Mouse (Mus musculus) midbrain, embryonic 14.5 days (tissue): ENCODE measurements around the gene Uck2. TPM values are rescaled to one million over a fixed set of nuclear protein-coding genes. Genes with fewer than 3 reads are reported as not detected.

ENCODE experiments used
- ATAC-seq: fragments of 200-750 bp; cut with Nextera tagmentation; 2 replicates; pipeline ENCODE4 v1.8.0; 2017; ENCODE audit warnings: moderate number of reproducible peaks, moderate library complexity; ENCODE audit not compliant: low FRiP score, low TSS enrichment
- DNase-seq: peaks from one replicate; pipeline ENCODE4 v3.0.0-alpha.2; 2015
- H3K27ac ChIP-seq: fragments of 300-500 bp; sonication (generic); replicated peaks from 2 replicates; pipeline ENCODE4 v1.5.1; 2014; ENCODE audit warnings: mild to moderate bottlenecking, low read depth, low read length, moderate library complexity
- H3K27me3 ChIP-seq: fragments of 300-500 bp; sonication (generic); 2 replicates; pipeline ENCODE4 v1.6.1; 2014; ENCODE audit warnings: low read length, control low read depth, mixed read lengths; ENCODE audit not compliant: control insufficient read depth, insufficient read depth
- H3K36me3 ChIP-seq: fragments of 300-500 bp; sonication (generic); 2 replicates; pipeline ENCODE4 v1.6.1; 2014; ENCODE audit warnings: low read length, control low read depth; ENCODE audit not compliant: control insufficient read depth, insufficient read depth
- H3K4me1 ChIP-seq: fragments of 300-500 bp; sonication (generic); 2 replicates; pipeline ENCODE4 v1.6.1; 2014; ENCODE audit warnings: mild to moderate bottlenecking, antibody characterized with exemption, low read length, control low read depth; ENCODE audit not compliant: control insufficient read depth, insufficient read depth
- H3K4me2 ChIP-seq: fragments of 300-500 bp; sonication (generic); 2 replicates; pipeline ENCODE4 v1.6.1; 2014; ENCODE audit warnings: mild to moderate bottlenecking, low read length, moderate library complexity
- H3K4me3 ChIP-seq: fragments of 300-500 bp; sonication (generic); replicated peaks from 2 replicates; pipeline ENCODE4 v1.5.1; 2014; ENCODE audit warnings: low read depth, low read length
- H3K9ac ChIP-seq: fragments of 300-500 bp; sonication (generic); replicated peaks from 2 replicates; pipeline ENCODE4 v1.6.1; 2014; ENCODE audit warnings: mild to moderate bottlenecking, low read length, moderate library complexity
- H3K9me3 ChIP-seq: fragments of 300-500 bp; sonication (generic); 2 replicates; pipeline ENCODE4 v1.6.1; 2016; ENCODE audit warnings: low read length, control low read depth, mixed read lengths; ENCODE audit not compliant: control insufficient read depth
- WGBS: fragments of 180-500 bp; shearing (Covaris S2); extraction: QIAGEN DNeasy Blood & Tissue Kit; methylation state at CpG from one replicate; pipeline ENCODE4 v1.1.7; 2014; 5-methylcytosine and 5-hydroxymethylcytosine counted together
- polyA plus RNA-seq: library from polyadenylated mRNA; unstranded; fragments of >200 nt; fragmentation: Nextera tagmentation; extraction: Ambion mirVana; gene quantifications from 2 replicates; pipeline ENCODE4 v1.2.1, GENCODE M21; 2014

The Uck2 gene
- polyA plus RNA-seq, 1 experiment from 2014 or later: 54.1 TPM

DNA sequence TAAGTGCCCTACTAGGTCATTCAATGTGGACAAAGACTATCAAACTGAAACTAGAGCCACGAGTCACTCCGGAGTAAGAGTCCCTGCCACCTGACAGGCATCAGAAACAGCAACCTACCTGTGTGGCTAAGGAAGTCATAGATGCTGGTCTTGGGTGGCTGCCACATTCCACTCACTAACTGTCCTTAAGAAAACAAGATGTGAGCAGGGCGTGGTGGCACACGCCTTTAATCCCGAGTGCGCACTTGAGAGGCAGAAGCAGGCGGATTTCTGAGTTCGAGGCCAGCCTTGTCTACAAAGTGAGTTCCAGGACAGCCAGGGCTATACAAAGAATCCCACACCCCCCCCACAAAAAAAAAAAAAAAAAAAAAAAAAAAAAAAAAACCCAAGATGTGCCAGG is 35.2 kb downstream of the Uck2 start:
- no peaks in the 10 kb centered on the region for H3K36me3 ChIP-seq
- no peaks in the 10 kb centered on the region for H3K4me1 ChIP-seq
- no peak overlapping the region for H3K4me2 ChIP-seq
- no peak for DNase-seq
- WGBS: 93% methylated on average over 8 of the region's 8 CpGs
- H3K27me3 ChIP-seq: no peaks in the 10 kb centered on the region
- H3K9me3 ChIP-seq: no peaks in the 10 kb centered on the region
- ATAC-seq: no peak
- H3K27ac ChIP-seq: no peak overlapping the region
- no peak overlapping the region for H3K9ac ChIP-seq
- H3K4me3 ChIP-seq: no peak overlapping the region

DNA sequence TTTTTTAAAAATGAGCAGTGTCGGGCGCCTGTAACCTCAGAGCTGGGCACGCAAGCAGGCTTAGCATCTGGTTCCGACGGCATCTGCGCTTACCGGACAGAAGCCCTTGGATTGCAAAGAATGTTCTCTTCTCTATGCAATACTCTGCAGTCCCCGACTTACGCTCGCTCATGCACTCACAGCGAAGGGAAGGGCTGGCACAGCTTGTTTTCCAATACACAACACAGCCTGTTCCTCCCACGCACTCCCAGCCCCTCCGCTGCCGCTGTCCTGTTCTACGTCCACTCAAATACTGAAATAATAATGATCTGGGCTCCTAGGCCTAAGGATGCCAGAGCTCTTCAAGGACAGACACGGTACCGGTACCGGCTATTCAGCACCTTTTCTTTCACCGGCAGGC is 35.9 kb downstream of the Uck2 start:
- no peak overlapping the region for H3K9ac ChIP-seq
- H3K27me3 ChIP-seq: no peaks in the 10 kb centered on the region
- no peak overlapping the region for H3K4me2 ChIP-seq
- WGBS: 88% methylated on average over 19 of the region's 19 CpGs
- no peak overlapping the region for H3K4me3 ChIP-seq
- no peaks in the 10 kb centered on the region for H3K9me3 ChIP-seq
- no peaks in the 10 kb centered on the region for H3K36me3 ChIP-seq
- H3K27ac ChIP-seq: no peak overlapping the region
- H3K4me1 ChIP-seq: no peaks in the 10 kb centered on the region
- ATAC-seq (no peak), DNase-seq (no peak)

DNA sequence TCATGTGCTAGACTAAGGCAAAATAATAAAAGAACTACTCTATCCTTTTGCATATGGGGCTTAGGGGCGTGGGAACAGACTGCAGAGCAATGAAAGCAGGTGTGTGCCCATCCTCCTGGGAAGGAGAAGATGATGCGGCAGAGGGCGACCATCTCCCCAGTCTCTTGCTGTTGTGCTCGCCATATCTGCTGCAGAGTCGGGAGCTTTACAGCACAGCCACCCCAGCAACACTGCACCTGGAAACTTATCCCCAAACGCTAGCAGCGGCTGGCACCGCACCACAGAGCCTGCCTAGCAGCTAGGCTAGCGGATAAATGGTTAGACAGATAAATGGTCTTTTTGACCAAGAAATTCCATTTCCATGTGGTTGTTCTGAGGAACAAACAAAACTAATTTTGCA is 37.2 kb downstream of the Uck2 start:
- no peaks in the 10 kb centered on the region for H3K27me3 ChIP-seq
- no peak for DNase-seq
- H3K4me3 ChIP-seq: no peak overlapping the region
- H3K9me3 ChIP-seq: no peaks in the 10 kb centered on the region
- 73% methylated on average over 9 of the region's 9 CpGs for WGBS
- H3K4me2 ChIP-seq: no peak overlapping the region
- no peak for ATAC-seq
- no peak overlapping the region for H3K27ac ChIP-seq
- no peaks in the 10 kb centered on the region for H3K36me3 ChIP-seq
- no peak overlapping the region for H3K9ac ChIP-seq
- H3K4me1 ChIP-seq: no peaks in the 10 kb centered on the region

DNA sequence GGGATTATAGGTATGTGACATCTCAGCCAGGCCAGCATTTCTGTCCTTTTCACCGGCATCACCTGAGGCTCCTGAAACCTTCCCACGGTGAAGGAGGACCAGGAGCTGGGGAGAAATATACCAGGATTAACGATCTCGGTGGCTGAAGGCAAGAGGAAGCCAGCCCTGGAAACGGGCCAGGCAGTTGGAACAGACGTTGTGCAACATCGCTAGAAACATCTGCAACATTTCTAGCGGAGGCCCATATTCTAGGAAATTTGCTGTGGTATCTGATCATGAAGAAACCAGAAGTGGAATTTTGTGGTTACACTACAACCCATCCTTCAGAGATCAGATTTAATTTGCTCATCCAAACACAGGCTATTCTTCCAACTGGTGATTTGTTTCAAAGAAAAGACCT is 38.1 kb downstream of the Uck2 start:
- DNase-seq: peak; percentile 46
- no peak for ATAC-seq
- 78% methylated on average over 8 of the region's 8 CpGs for WGBS
- no peaks in the 10 kb centered on the region for H3K27me3 ChIP-seq
- no peaks in the 10 kb centered on the region for H3K36me3 ChIP-seq
- H3K27ac ChIP-seq: no peak overlapping the region
- no peak overlapping the region for H3K9ac ChIP-seq
- no peaks in the 10 kb centered on the region for H3K9me3 ChIP-seq
- H3K4me3 ChIP-seq: no peak overlapping the region
- no peak overlapping the region for H3K4me2 ChIP-seq
- H3K4me1 ChIP-seq: 0 out of 2 replicates have a peak, but pooled peaks cover 2% of the 10 kb centered on the region

DNA sequence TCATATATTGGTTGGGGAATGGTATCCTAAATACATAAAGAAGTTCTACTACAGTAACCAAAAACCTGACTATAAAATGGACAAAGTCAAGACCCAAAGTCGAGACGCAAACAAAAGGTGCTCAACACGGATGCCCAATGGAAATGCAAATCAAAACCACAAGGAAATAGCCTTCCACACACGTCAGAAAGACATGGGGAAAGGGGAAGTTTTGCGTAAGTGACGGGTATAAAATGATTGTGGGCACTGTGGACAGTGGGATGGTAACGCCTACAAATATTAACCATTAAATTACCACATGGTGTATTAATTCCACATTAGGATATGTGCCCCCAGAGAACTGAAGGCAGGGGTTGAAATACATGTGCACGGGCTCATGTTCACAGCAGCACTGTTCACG is 38.8 kb downstream of the Uck2 start:
- WGBS: 79% methylated on average over 9 of the region's 9 CpGs
- no peaks in the 10 kb centered on the region for H3K36me3 ChIP-seq
- H3K4me3 ChIP-seq: no peak overlapping the region
- H3K27me3 ChIP-seq: no peaks in the 10 kb centered on the region
- no peak for ATAC-seq
- no peak overlapping the region for H3K27ac ChIP-seq
- no peaks in the 10 kb centered on the region for H3K9me3 ChIP-seq
- DNase-seq: no peak
- 0 out of 2 replicates have a peak, but pooled peaks cover 8% of the 10 kb centered on the region for H3K4me1 ChIP-seq
- no peak overlapping the region for H3K4me2 ChIP-seq
- H3K9ac ChIP-seq: no peak overlapping the region

DNA sequence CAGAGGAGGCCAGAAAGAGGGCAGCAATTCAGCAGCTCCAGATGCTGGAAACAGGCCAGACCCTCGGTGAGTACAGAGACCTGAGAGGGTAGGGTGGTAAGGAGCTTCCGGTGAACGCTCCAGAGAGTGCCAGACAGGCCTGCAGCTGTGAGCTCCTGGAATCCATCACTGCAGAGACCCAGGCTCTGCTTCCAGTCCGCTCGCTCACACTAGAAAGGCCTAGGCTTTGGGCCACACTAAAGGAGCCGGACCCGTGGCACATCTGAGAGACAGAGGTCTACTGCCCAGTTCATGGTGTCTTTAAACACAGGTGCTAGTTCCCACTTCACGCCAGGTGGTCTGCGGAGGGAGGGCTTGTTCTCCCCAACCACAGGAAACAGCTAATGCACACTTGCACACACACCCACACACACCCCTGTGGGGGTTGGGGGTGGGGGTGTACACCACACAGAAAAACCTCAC is 39.9 kb downstream of the Uck2 start:
- no peak overlapping the region for H3K9ac ChIP-seq
- WGBS: 88% methylated on average over 9 of the region's 9 CpGs
- H3K9me3 ChIP-seq: no peaks in the 10 kb centered on the region
- H3K27ac ChIP-seq: no peak overlapping the region
- no peaks in the 10 kb centered on the region for H3K27me3 ChIP-seq
- no peak overlapping the region for H3K4me2 ChIP-seq
- H3K36me3 ChIP-seq: no peaks in the 10 kb centered on the region
- peaks cover 18% of the 10 kb centered on the region for H3K4me1 ChIP-seq
- ATAC-seq (no peak), DNase-seq (no peak)
- no peak overlapping the region for H3K4me3 ChIP-seq

DNA sequence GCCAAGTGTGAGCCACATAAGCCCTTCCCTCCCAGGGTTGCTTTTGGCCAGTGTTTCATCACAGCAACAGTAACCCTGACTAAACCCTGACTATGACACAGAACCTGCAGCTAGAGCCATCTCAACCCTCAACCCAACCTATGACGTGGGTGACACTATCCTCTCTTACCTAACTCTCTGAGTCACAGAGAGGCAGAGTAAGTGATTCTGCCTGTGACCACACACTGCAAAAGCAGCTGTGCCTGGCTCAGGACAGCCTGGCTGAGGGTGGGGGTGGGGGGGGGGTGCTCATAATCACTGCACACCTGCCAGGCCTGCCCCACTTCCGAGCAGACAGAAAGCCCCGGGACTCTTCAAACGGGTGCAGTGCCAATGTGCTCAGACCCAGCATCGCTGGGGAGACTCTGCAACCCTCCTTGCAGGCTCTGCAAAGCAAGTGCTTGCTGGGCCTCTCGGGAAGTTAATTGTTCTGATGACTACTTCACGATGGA is 42.9 kb downstream of the Uck2 start:
- Histone ChIP-seq H3K36me3 (no peaks in the 10 kb centered on the region), H3K27ac (0 out of 2 replicates have a peak overlapping the region, but pooled peaks have one; percentile 32), H3K9ac (no peak overlapping the region), H3K4me2 (no peak overlapping the region), H3K4me3 (no peak overlapping the region), H3K9me3 (no peaks in the 10 kb centered on the region), H3K4me1 (peaks cover 20% of the 10 kb centered on the region), H3K27me3 (no peaks in the 10 kb centered on the region)
- no peak for ATAC-seq
- WGBS: 45% methylated on average over 7 of the region's 7 CpGs
- no peak for DNase-seq

DNA sequence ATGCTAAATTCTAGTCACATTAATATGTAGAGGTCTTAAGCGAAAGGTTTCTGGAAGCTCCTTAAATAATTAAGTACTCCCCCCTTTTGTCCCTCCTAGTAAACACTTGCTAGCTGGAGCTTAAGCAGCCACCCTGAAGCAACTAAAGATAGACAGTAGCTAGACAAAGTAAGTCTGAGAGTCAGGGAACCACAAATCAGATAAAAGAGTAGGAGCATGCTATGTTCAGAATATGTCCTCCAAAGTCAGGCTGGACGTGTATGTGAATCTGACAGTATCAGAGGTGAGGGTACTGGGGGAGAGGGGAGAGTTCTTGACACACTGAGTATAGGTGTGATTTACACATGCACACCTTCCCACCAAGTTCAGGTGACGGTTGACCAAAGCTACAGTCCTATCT is 43.6 kb downstream of the Uck2 start:
- Histone ChIP-seq H3K4me2 (no peak overlapping the region), H3K27ac (no peak overlapping the region), H3K9me3 (no peaks in the 10 kb centered on the region), H3K27me3 (no peaks in the 10 kb centered on the region), H3K4me3 (no peak overlapping the region), H3K4me1 (peaks cover 20% of the 10 kb centered on the region), H3K9ac (no peak overlapping the region), H3K36me3 (no peaks in the 10 kb centered on the region)
- ATAC-seq: no peak
- WGBS: 56% methylated on average over 3 of the region's 3 CpGs
- DNase-seq: no peak

DNA sequence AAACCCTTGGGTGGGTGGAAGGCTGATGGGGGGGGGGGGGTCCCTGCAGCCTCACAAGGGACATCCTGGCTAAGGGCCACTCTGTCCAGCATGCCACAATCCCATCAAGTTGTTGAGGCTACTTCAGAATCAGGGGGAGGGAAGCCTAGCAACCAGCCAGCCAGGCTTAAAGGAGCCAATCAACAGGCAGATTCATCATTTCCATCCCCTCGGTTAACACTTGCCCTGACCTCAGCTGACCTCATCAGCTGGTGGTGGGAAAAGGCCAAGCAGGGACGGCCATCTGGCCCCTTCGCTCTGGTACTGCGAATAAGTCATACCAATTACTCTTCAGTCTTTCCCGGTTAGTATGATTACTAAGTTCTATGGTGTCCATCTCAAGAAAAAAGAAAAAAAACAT is 44.8 kb downstream of the Uck2 start:
- H3K9me3 ChIP-seq: no peaks in the 10 kb centered on the region
- H3K4me3 ChIP-seq: no peak overlapping the region
- no peak overlapping the region for H3K9ac ChIP-seq
- H3K27me3 ChIP-seq: no peaks in the 10 kb centered on the region
- ATAC-seq (0 out of 2 replicates have a peak, but pooled peaks have one; percentile 38), DNase-seq (no peak)
- peaks cover under 1% of the 10 kb centered on the region; the same call in 1 of the 2 replicates for H3K36me3 ChIP-seq
- no peak overlapping the region for H3K4me2 ChIP-seq
- peaks cover 20% of the 10 kb centered on the region for H3K4me1 ChIP-seq
- H3K27ac ChIP-seq: 0 out of 2 replicates have a peak overlapping the region, but pooled peaks have one; percentile 33
- WGBS: 29% methylated on average over 5 of the region's 5 CpGs
